Comparison of ENCODE assay signal across 11 mouse cellular contexts in genomic region chr6:126481257-126481656, GRCm38 (mm10). TPM values are rescaled to one million over a fixed set of nuclear protein-coding genes. Genes with fewer than 3 reads are reported as not detected.
DNase-seq lines count a peak whose midpoint lies in the region; ATAC-seq and TF ChIP-seq lines count a peak whose summit lies in the region.
"Had no signal": no experiment of that assay in that cellular context is flagged by ENCODE, and none has a peak within 500 bp of the region (broad histone marks: within the 10 kb centered on the region; RNA-seq: fewer than 3 reads in every experiment).

No protein-coding gene starts in this region.

- WGBS in heart, adult 2 months: 45% methylated on average over 6 of the region's 6 CpGs
- WGBS in lung, embryonic 14.5 days: 47% methylated on average over 6 of the region's 6 CpGs
- WGBS in lung, embryonic 16.5 days: 43% methylated on average over 6 of the region's 6 CpGs

- H3K4me1 ChIP-seq in heart, adult 2 months (ENCODE audit: control insufficient read depth, insufficient read depth, low read length): no peaks in the 10 kb centered on the region
- no peaks in the 10 kb centered on the region; the same call in 1 of the 2 replicates for H3K4me1 ChIP-seq in lung, embryonic 14.5 days (ENCODE audit: insufficient read depth)
- H3K4me1 ChIP-seq in lung, embryonic 16.5 days (replicated peaks; ENCODE audit: control insufficient read depth, insufficient read depth, low read length): no peaks in the 10 kb centered on the region; the same call in 1 of the 2 replicates
- H3K4me1 ChIP-seq: liver, embryonic 15.5 days had no signal

- H3K4me3 ChIP-seq in heart, adult 2 months: no peak overlapping the region
- H3K4me3 ChIP-seq in lung, embryonic 14.5 days (ENCODE audit: low read depth, low read length): no peak overlapping the region
- H3K4me3 ChIP-seq in lung, embryonic 16.5 days (ENCODE audit: low read length): no peak overlapping the region
- H3K4me3 ChIP-seq: forebrain, embryonic 13.5 days; hindbrain, embryonic 12.5 days; liver, embryonic 15.5 days had no signal

- no peaks in the 10 kb centered on the region for H3K27me3 ChIP-seq in heart, adult 2 months (ENCODE audit: control insufficient read depth, insufficient read depth, low read length)
- H3K27me3 ChIP-seq in lung, embryonic 14.5 days (ENCODE audit: insufficient read depth, low read length): no peaks in the 10 kb centered on the region
- no peaks in the 10 kb centered on the region for H3K27me3 ChIP-seq in lung, embryonic 16.5 days (ENCODE audit: control insufficient read depth, insufficient read depth, low read depth, low read length)
- H3K27me3 ChIP-seq: forebrain, embryonic 13.5 days; hindbrain, embryonic 12.5 days; liver, embryonic 15.5 days had no signal

- ATAC-seq in lung, embryonic 14.5 days (ENCODE audit: insufficient read depth): no peak
- ATAC-seq in lung, embryonic 16.5 days (ENCODE audit: low read depth): peak; percentile 47; the same call in 1 of the 2 replicates
- ATAC-seq: forebrain, embryonic 13.5 days had no signal

- DNase-seq in heart, adult 2 months: peak; percentile 19 to 23
- DNase-seq in heart, postnatal 25 days (ENCODE audit: low spot score): no peak
- DNase-seq in lung, embryonic 14.5 days: peak; percentile 67
- DNase-seq in lung, postnatal 25 days (ENCODE audit: low spot score): no peak
- DNase-seq in brain, embryonic 14.5 days (ENCODE audit: low read depth): peak; percentile 42
- DNase-seq in thymus, postnatal 10 days (ENCODE audit: low spot score in 2 of 2): no peak
- no peak for DNase-seq in urinary bladder, postnatal 10 days (ENCODE audit: low spot score)

- H3K27ac ChIP-seq in heart, adult 2 months: no peak overlapping the region
- no peak overlapping the region for H3K27ac ChIP-seq in lung, embryonic 14.5 days (ENCODE audit: low read depth)
- H3K27ac ChIP-seq in lung, embryonic 16.5 days (ENCODE audit: low read length): no peak overlapping the region
- H3K27ac ChIP-seq: forebrain, embryonic 13.5 days; hindbrain, embryonic 12.5 days; liver, embryonic 15.5 days had no signal

- H3K79me2 ChIP-seq in heart, adult 2 months (replicated peaks; ENCODE audit: control insufficient read depth, insufficient read depth, low read length): no peaks in the 10 kb centered on the region

- TF ChIP-seq CTCF in heart, adult 2 months (IDR thresholded peaks at IDR 0.05): peak; percentile 49
- TF ChIP-seq CTCF in lung, embryonic 14.5 days (IDR thresholded peaks at IDR 0.05; ENCODE audit: low read depth): peak; percentile 61
- peak; percentile 42; the same call in 1 of the 2 replicates for TF ChIP-seq CTCF in brain, embryonic 14.5 days (IDR thresholded peaks at IDR 0.05; ENCODE audit: borderline replicate concordance, extremely low read depth, insufficient read depth, insufficient read length)

- intact Hi-C loops in heart, adult 2 months (cut with DNase I): no loop called here
- intact Hi-C loops in heart, postnatal 25 days (cut with DNase I): no loop called here

- H3K36me3 ChIP-seq in heart, adult 2 months (ENCODE audit: control insufficient read depth, insufficient read depth, low read length): no peaks in the 10 kb centered on the region
- H3K36me3 ChIP-seq in lung, embryonic 14.5 days (ENCODE audit: insufficient read depth): no peaks in the 10 kb centered on the region
- H3K36me3 ChIP-seq in lung, embryonic 16.5 days (ENCODE audit: control insufficient read depth, insufficient read depth, low read length): no peaks in the 10 kb centered on the region
- H3K36me3 ChIP-seq: hindbrain, embryonic 12.5 days; liver, embryonic 15.5 days had no signal

- no peak for TF ChIP-seq POLR2A in heart, adult 2 months (IDR thresholded peaks at IDR 0.05; ENCODE audit: insufficient read depth, low read depth, low read length)
- no peak for TF ChIP-seq POLR2A in brain, embryonic 14.5 days (IDR thresholded peaks at IDR 0.05; ENCODE audit: borderline replicate concordance, extremely low read depth, insufficient read depth, insufficient read length, poor library complexity, severe bottlenecking)

- H3K4me2 ChIP-seq in lung, embryonic 14.5 days: no peak overlapping the region
- H3K4me2 ChIP-seq in lung, embryonic 16.5 days (ENCODE audit: low read depth, low read length): no peak overlapping the region
- H3K4me2 ChIP-seq: forebrain, embryonic 13.5 days; hindbrain, embryonic 12.5 days; liver, embryonic 15.5 days had no signal

- no peak overlapping the region for H3K9ac ChIP-seq in heart, adult 2 months (ENCODE audit: low read depth, low read length)
- no peak overlapping the region for H3K9ac ChIP-seq in lung, embryonic 14.5 days
- no peak overlapping the region for H3K9ac ChIP-seq in lung, embryonic 16.5 days (ENCODE audit: low read length)
- H3K9ac ChIP-seq: forebrain, embryonic 13.5 days; hindbrain, embryonic 12.5 days; liver, embryonic 15.5 days had no signal

- no peak for TF ChIP-seq EP300 in heart, adult 2 months (IDR thresholded peaks at IDR 0.05; ENCODE audit: insufficient read depth, low read depth, low read length)

- H3K9me3 ChIP-seq in lung, embryonic 14.5 days (ENCODE audit: low read depth, low read length): no peaks in the 10 kb centered on the region
- H3K9me3 ChIP-seq in lung, embryonic 16.5 days (ENCODE audit: control insufficient read depth, low read length): no peaks in the 10 kb centered on the region
- H3K9me3 ChIP-seq: forebrain, embryonic 13.5 days; hindbrain, embryonic 12.5 days; liver, embryonic 15.5 days had no signal

RNA-seq across cellular contexts. Expression of gene Kcna5, which starts 54.0 kb away (rescaled TPM):
- total RNA-seq in heart, adult 2 months (2021): 10 to 100 TPM; 15.1 to 27.1 TPM
- polyA plus RNA-seq in heart, adult 2 months (2012; rRNA removed): 20.4 and 23.2 TPM in 2 replicates
- total RNA-seq in heart, postnatal 25 days (2021): 10 to 100 TPM; 13.4 to 16.7 TPM
- polyA plus RNA-seq in lung, embryonic 14.5 days (2014; fragmentation: Nextera tagmentation; extraction: Ambion mirVana): 2.7 and 2.8 TPM in 2 replicates
- polyA plus RNA-seq in brain, embryonic 14.5 days (2012; rRNA removed): 2.0 and 2.3 TPM in 2 replicates
- polyA plus RNA-seq in lung, embryonic 16.5 days (2015; fragmentation: Nextera tagmentation; extraction: Ambion mirVana): 2.8 and 3.7 TPM in 2 replicates

Comparison
In these comparisons a context has a peak if more than half of its experiments do, and no peak if none do; other contexts are left out.
1. DNase-seq: peak in heart, adult 2 months (2 of 2), lung, embryonic 14.5 days (single experiment) and brain, embryonic 14.5 days (single experiment); none in heart, postnatal 25 days (single experiment), lung, postnatal 25 days (single experiment), thymus, postnatal 10 days (0 of 2) and urinary bladder, postnatal 10 days (single experiment).
2. Peak in every context shown above with its lines, with median percentiles within 50 percentile points of each other: CTCF ChIP-seq.